Mouse (Mus musculus) heart, adult 11 months (tissue): ENCODE data around the gene Ldhb.

Experiments used
- DNase-seq: peaks from one replicate; pipeline ENCODE4 v3.0.0; 2022

Gene Ldhb

GRCm38 (mm10) chr6:142507785-142508162 is at the start of gene Ldhb:
TSS of gene Ldhb (minus strand) at chr6:142507957.
- DNase-seq, result peak; percentile 99

- DNase-seq, result no peak
Measured at GRCm38 (mm10) chr6:142555988-142556387, 48.2 kb upstream of the Ldhb start.

GRCm38 (mm10) chr6:142551482-142551881 is 43.7 kb upstream of the Ldhb start:
- peak; percentile 96 for DNase-seq

- DNase-seq, result no peak
Measured at GRCm38 (mm10) chr6:142550871-142551270, 43.1 kb upstream of the Ldhb start.

- no peak for DNase-seq
Measured at GRCm38 (mm10) chr6:142548377-142548776, 40.6 kb upstream of the Ldhb start.

GRCm38 (mm10) chr6:142545132-142545531 is 37.4 kb upstream of the Ldhb start:
- DNase-seq, result peak; percentile 96

GRCm38 (mm10) chr6:142543648-142544047 is 35.9 kb upstream of the Ldhb start:
- DNase-seq, result peak; percentile 79

- DNase-seq, result peak; percentile 64
Measured at GRCm38 (mm10) chr6:142542800-142543175, 35.0 kb upstream of the Ldhb start.

- peak; percentile 74 for DNase-seq
Measured at GRCm38 (mm10) chr6:142542082-142542799, 34.5 kb upstream of the Ldhb start.

- peak; percentile 70 for DNase-seq
Measured at GRCm38 (mm10) chr6:142540561-142541160, 32.9 kb upstream of the Ldhb start.

- peak; percentile 61 for DNase-seq
Measured at GRCm38 (mm10) chr6:142540131-142540530, 32.4 kb upstream of the Ldhb start.

- peak; percentile 98 for DNase-seq
Measured at GRCm38 (mm10) chr6:142538503-142538902, 30.7 kb upstream of the Ldhb start.

GRCm38 (mm10) chr6:142533412-142533811 is 25.7 kb upstream of the Ldhb start:
- no peak for DNase-seq

- no peak for DNase-seq
Measured at GRCm38 (mm10) chr6:142532686-142533085, 24.9 kb upstream of the Ldhb start.

GRCm38 (mm10) chr6:142532141-142532540 is 24.4 kb upstream of the Ldhb start:
- no peak for DNase-seq

- DNase-seq, result peak; percentile 86
Measured at GRCm38 (mm10) chr6:142530378-142530777, 22.6 kb upstream of the Ldhb start.

- peak; percentile 86 for DNase-seq
Measured at GRCm38 (mm10) chr6:142529680-142530079, 21.9 kb upstream of the Ldhb start.

GRCm38 (mm10) chr6:142527931-142528562 is 20.3 kb upstream of the Ldhb start:
- DNase-seq, result peak; percentile 91

GRCm38 (mm10) chr6:142524635-142525308 is 17.0 kb upstream of the Ldhb start:
- peak; percentile 92 for DNase-seq

GRCm38 (mm10) chr6:142521591-142522110 is 13.9 kb upstream of the Ldhb start:
- DNase-seq, result peak; percentile 97

GRCm38 (mm10) chr6:142519110-142519509 is 11.4 kb upstream of the Ldhb start:
- DNase-seq, result no peak

GRCm38 (mm10) chr6:142515379-142515778 is 7.6 kb upstream of the Ldhb start:
- peak; percentile 86 for DNase-seq

GRCm38 (mm10) chr6:142514912-142515311 is 7.2 kb upstream of the Ldhb start:
- no peak for DNase-seq
